Mouse (Mus musculus): Measurements from ENCODE around the gene Tmem116.

- TF ChIP-seq CTCF (IDR thresholded peaks at IDR 0.05; ENCODE audit: low read depth) (no peak), EP300 (optimal IDR thresholded peaks at IDR 0.05) (no peak)
Measured at GRCm38 (mm10) chr5:121537588-121537987, 85.9 kb downstream of the Tmem116 start.
